Mouse (Mus musculus): ENCODE data around the gene Vwa5b1. TPM values are rescaled to one million over a fixed set of nuclear protein-coding genes. Genes with fewer than 3 reads are reported as not detected.

Gene Vwa5b1
- 1.6 and 2.3 TPM in 2 replicates for polyA plus RNA-seq (2012; rRNA removed)

GRCm38 (mm10) chr4:138635428-138636145 lies at the start of gene Vwa5b1:
TSS of gene Vwa5b1 (minus strand) at chr4:138635884.

Other genes starting within 250 kb of the Vwa5b1 start
- 13.0 and 13.7 TPM in 2 replicates for gene Fam43b, start 239.4 kb downstream of the Vwa5b1 start, polyA plus RNA-seq (2012; rRNA removed)
- gene Mul1, start 201.2 kb downstream of the Vwa5b1 start, polyA plus RNA-seq (2012; rRNA removed), result 18.5 and 20.5 TPM in 2 replicates
- gene Camk2n1, start 181.6 kb downstream of the Vwa5b1 start, polyA plus RNA-seq (2012; rRNA removed), result 44.5 and 47.5 TPM in 2 replicates
- 0.16 and 0.27 TPM in 2 replicates for gene Pla2g2c, start 88.9 kb upstream of the Vwa5b1 start, polyA plus RNA-seq (2012; rRNA removed)
- 2.6 and 3.6 TPM in 2 replicates for gene Ubxn10, start 101.3 kb upstream of the Vwa5b1 start, polyA plus RNA-seq (2012; rRNA removed)
- 0.05 and 0.25 TPM in 2 replicates for gene Pla2g2f, start 121.7 kb upstream of the Vwa5b1 start, polyA plus RNA-seq (2012; rRNA removed)
- gene Pla2g2d, start 139.9 kb upstream of the Vwa5b1 start, polyA plus RNA-seq (2012; rRNA removed), result 0.08 and 0.09 TPM in 2 replicates
- 0.84 and 1.0 TPM in 2 replicates for gene Pla2g5, start 227.6 kb upstream of the Vwa5b1 start, polyA plus RNA-seq (2012; rRNA removed)
- gene Gm13030, start 238.1 kb upstream of the Vwa5b1 start, polyA plus RNA-seq (2012; rRNA removed), result not detected in 2 replicates
- 0.47 TPM in 1 of 2 replicates, not detected in the other for gene Pla2g2e, start 242.1 kb upstream of the Vwa5b1 start, polyA plus RNA-seq (2012; rRNA removed)

All from central nervous system, embryonic 18 days (tissue).